Mouse (Mus musculus) kidney, embryonic 16.5 days (tissue): ENCODE results near the gene Vsig10l. TPM values are rescaled to one million over a fixed set of nuclear protein-coding genes. Genes with fewer than 3 reads are reported as not detected.

Experiments
- ATAC-seq: fragments of 200-750 bp; cut with Nextera tagmentation; 2 replicates; pipeline ENCODE4 v1.8.0; 2017; ENCODE audit warnings: moderate TSS enrichment; ENCODE audit not compliant: low FRiP score, low TSS enrichment
- H3K27ac ChIP-seq: fragments of 300-500 bp; sonication (generic); 2 replicates; pipeline ENCODE4 v1.5.1; 2014; ENCODE audit warnings: low read length
- H3K27me3 ChIP-seq: fragments of 300-500 bp; sonication (generic); 2 replicates; pipeline ENCODE4 v1.6.1; 2014; ENCODE audit warnings: low read length, control low read depth, mixed read lengths; ENCODE audit not compliant: insufficient read depth
- H3K36me3 ChIP-seq: fragments of 300-500 bp; sonication (generic); 2 replicates; pipeline ENCODE4 v1.6.1; 2014; ENCODE audit warnings: low read length, control low read depth, mixed read lengths; ENCODE audit not compliant: insufficient read depth
- H3K4me1 ChIP-seq: fragments of 300-500 bp; sonication (generic); 2 replicates; pipeline ENCODE4 v1.6.1; 2014; ENCODE audit warnings: low read length, control low read depth, mixed read lengths; ENCODE audit not compliant: insufficient read depth
- H3K4me2 ChIP-seq: fragments of 300-500 bp; sonication (generic); replicated peaks from 2 replicates; pipeline ENCODE4 v1.6.1; 2014; ENCODE audit warnings: low read depth, low read length
- H3K4me3 ChIP-seq: fragments of 300-500 bp; sonication (generic); 2 replicates; pipeline ENCODE4 v1.5.1; 2014; ENCODE audit warnings: mild to moderate bottlenecking, low read length
- H3K9ac ChIP-seq: fragments of 300-500 bp; sonication (generic); replicated peaks from 2 replicates; pipeline ENCODE4 v1.6.1; 2014; ENCODE audit warnings: low read length
- H3K9me3 ChIP-seq: fragments of 300-500 bp; sonication (generic); 2 replicates; pipeline ENCODE4 v1.6.1; 2016; ENCODE audit warnings: low read length, control low read depth
- WGBS: fragments of 180-500 bp; shearing (Covaris S2); extraction: QIAGEN DNeasy Blood & Tissue Kit; methylation state at CpG from one replicate; pipeline ENCODE4 v1.1.7; 2014; 5-methylcytosine and 5-hydroxymethylcytosine counted together
- polyA plus RNA-seq: library from polyadenylated mRNA; unstranded; fragments of >200 nt; fragmentation: Nextera tagmentation; extraction: Ambion mirVana; gene quantifications from 2 replicates; pipeline ENCODE4 v1.2.1, GENCODE M21; 2015

Vsig10l gene
- 4.6 and 5.5 TPM in 2 replicates for polyA plus RNA-seq

- H3K4me3 ChIP-seq, result no peak within 1 kb of the TSS
- peaks cover 11% of the 10 kb centered on the region for H3K4me1 ChIP-seq
- H3K27me3 ChIP-seq, result 0 out of 2 replicates have a peak, but pooled peaks cover 3% of the 10 kb centered on the region
- H3K27ac ChIP-seq, result no peak within 1 kb of the TSS
- H3K9me3 ChIP-seq, result no peaks in the 10 kb centered on the region
- 61% methylated on average over 4 of the region's 4 CpGs for WGBS
- peaks cover 3% of the 10 kb centered on the region; the same call in 1 of the 2 replicates for H3K36me3 ChIP-seq
- no peak within 1 kb of the TSS for H3K4me2 ChIP-seq
- H3K9ac ChIP-seq, result no peak within 1 kb of the TSS
- no peak for ATAC-seq
Measured at GRCm38 (mm10) chr7:43462851-43463250, at the start of gene Vsig10l. TSS of gene Vsig10l (plus strand) at chr7:43463151.

- Histone ChIP-seq H3K9ac (no peak overlapping the region), H3K4me3 (no peak overlapping the region), H3K9me3 (peaks cover 5% of the 10 kb centered on the region; the same call in 1 of the 2 replicates), H3K27me3 (no peaks in the 10 kb centered on the region), H3K4me2 (no peak overlapping the region), H3K36me3 (no peaks in the 10 kb centered on the region), H3K4me1 (no peaks in the 10 kb centered on the region), H3K27ac (no peak overlapping the region)
- WGBS, result 86% methylated on average over 10 of the region's 10 CpGs
- ATAC-seq, result no peak
Measured at GRCm38 (mm10) chr7:43417298-43417697, 45.7 kb upstream of the Vsig10l start.

DNA sequence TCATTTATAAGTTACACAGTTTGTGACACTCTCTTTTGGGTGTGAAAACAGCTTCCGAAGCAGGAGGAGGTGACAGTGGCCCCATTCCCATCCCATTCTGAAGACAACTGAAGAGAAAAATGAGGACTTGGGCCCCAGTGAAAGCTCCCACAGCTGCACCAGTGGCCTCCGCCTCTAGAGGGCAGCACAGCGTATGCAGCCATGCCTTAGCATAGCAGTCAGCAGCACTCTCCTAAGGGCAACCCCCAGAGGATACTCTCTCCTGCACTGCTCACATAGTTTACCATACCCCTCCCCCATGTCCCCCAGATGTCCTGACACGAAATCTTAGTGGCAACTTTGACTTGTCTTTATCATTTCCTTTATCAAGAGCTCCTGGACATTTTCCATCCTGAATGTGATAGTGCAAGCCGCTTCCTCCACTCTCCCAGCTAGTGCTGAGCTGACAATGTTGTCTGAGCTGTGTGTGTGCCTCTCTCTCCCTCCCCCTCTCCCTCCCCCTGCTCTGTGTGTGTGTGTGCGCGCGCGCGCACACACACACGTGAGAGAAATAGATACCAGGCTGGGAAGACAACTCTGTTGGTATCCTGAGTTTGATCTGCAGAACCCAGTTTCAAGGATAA lies 39.8 kb upstream of the Vsig10l start:
- Histone ChIP-seq H3K27me3 (no peaks in the 10 kb centered on the region), H3K9ac (0 out of 2 replicates have a peak overlapping the region, but pooled peaks have one; percentile 6), H3K9me3 (no peaks in the 10 kb centered on the region), H3K36me3 (no peaks in the 10 kb centered on the region), H3K27ac (no peak overlapping the region), H3K4me1 (no peaks in the 10 kb centered on the region; the same call in 1 of the 2 replicates), H3K4me2 (0 out of 2 replicates have a peak overlapping the region, but pooled peaks have one; percentile 23), H3K4me3 (no peak overlapping the region)
- WGBS, result 16% methylated on average over 11 of the region's 11 CpGs
- ATAC-seq, result peak; percentile 97

DNA sequence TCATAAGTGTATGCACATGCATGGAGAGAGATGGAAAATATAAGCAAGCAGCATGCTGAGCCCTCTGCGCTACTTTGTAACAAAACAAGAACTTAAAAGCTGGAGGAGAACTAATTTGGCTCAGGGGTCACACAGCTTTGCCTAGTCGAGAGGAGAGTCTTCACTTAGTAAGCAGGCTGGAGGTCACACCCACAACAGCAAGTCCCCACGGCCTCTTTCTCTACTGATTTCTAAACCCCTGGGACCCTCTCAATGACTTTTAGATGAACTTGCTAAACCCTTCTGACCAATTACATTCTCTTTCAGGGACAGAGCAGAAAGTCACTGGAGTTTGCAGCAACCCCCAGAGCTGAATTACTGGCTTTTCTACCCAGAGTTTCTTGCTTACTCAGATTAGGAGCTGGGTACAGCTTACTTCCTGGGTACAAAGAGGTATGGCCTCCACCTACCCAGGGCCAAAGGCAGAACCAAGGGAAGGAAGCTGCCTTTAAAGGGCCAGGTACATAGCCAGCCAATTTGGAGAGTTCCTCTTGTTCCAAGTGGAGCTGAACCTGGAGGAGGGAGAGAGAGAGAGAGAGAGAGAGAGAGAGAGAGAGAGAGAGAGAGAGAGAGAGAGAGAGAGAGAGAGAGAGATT lies 38.8 kb upstream of the Vsig10l start:
- no peak for ATAC-seq
- 61% methylated on average over 3 of the region's 3 CpGs for WGBS

DNA sequence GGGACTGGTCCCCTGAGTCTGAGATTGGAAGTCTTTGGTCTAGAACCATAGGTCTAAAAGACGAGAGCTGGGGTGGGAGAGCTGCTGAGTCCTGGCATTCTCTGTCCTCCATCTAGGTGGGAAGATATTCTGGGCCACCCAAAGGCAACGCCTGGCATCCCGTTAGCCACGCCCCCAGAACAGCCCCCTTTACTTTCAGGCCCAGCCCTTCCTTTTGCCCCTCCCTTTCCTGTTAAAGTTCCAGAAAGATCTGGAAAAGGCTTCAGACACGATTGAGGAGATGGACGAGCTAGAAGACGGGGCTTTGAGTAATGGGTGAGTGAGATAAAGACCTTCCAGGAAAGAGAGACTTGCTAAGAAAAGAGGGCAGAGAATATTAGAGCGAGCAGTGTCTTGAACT lies 35.5 kb upstream of the Vsig10l start, which contains the start of gene Lim2:
Gene Lim2 (plus strand): TSS at position 265 of the 400 bp plus-strand sequence.
- no peak for ATAC-seq
- H3K9me3 ChIP-seq, result no peaks in the 10 kb centered on the region
- H3K4me3 ChIP-seq, result no peak within 1 kb of the TSS
- H3K27me3 ChIP-seq, result no peaks in the 10 kb centered on the region
- no peak within 1 kb of the TSS for H3K4me2 ChIP-seq
- H3K27ac ChIP-seq, result no peak within 1 kb of the TSS
- H3K9ac ChIP-seq, result no peak within 1 kb of the TSS
- H3K4me1 ChIP-seq, result no peaks in the 10 kb centered on the region; the same call in 1 of the 2 replicates
- H3K36me3 ChIP-seq, result no peaks in the 10 kb centered on the region
- WGBS, result 88% methylated on average over 8 of the region's 8 CpGs

More for the DNA sequence above, 38.8 kb upstream of the Vsig10l start:
- Histone ChIP-seq H3K9me3 (no peaks in the 10 kb centered on the region), H3K4me3 (no peak overlapping the region), H3K27me3 (no peaks in the 10 kb centered on the region), H3K4me2 (no peak overlapping the region), H3K9ac (no peak overlapping the region), H3K4me1 (no peaks in the 10 kb centered on the region; the same call in 1 of the 2 replicates), H3K27ac (no peak overlapping the region), H3K36me3 (no peaks in the 10 kb centered on the region)

DNA sequence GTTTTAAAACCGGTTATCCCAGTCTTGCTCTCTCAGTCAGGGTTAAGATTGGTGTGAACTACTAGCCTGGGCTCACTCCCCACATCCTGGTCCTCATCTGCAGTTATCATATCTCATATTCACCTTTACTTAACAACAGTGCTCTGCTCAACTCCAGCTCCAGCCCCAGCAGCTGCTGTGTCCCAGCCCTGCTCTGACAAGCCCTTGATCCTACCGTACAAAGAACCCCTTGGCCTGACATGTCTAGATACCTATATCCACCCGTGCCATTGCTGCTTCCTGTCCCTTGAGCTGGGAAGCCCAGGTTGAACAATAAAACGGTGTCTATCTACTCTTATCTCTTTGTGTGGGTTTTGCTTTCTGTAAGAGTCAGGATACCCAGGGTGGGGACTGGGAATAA lies 33.5 kb upstream of the Vsig10l start:
- ATAC-seq, result no peak
- no peaks in the 10 kb centered on the region for H3K27me3 ChIP-seq
- no peak overlapping the region for H3K4me3 ChIP-seq
- H3K27ac ChIP-seq, result no peak overlapping the region
- H3K9me3 ChIP-seq, result no peaks in the 10 kb centered on the region
- H3K36me3 ChIP-seq, result no peaks in the 10 kb centered on the region
- H3K4me1 ChIP-seq, result no peaks in the 10 kb centered on the region
- no peak overlapping the region for H3K4me2 ChIP-seq
- whole genome bisulfite sequencing, result 63% methylated on average over 4 of the region's 4 CpGs
- H3K9ac ChIP-seq, result no peak overlapping the region

DNA sequence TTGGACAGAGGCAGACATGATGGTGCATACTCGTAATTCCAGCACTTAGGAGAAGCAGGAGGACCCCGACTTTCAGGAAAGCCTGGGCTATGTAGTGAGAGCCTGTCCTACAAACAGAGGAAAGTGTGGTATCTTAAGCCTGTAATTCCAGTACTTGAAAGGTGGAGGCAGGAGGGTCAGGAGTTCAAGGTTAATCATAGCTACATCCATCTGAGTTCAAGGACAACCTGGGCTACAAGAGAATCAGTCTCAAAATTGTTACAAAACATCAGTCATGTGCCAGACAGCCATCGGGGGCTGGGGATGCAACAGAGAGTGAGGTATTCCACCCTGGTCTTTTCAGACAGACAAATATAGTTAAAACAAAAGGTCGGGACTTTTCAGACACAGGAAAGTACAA lies 30.1 kb upstream of the Vsig10l start:
- ATAC-seq, result no peak
- Histone ChIP-seq H3K4me2 (no peak overlapping the region), H3K9ac (no peak overlapping the region), H3K4me3 (no peak overlapping the region), H3K36me3 (no peaks in the 10 kb centered on the region), H3K27me3 (no peaks in the 10 kb centered on the region), H3K4me1 (no peaks in the 10 kb centered on the region), H3K9me3 (no peaks in the 10 kb centered on the region), H3K27ac (no peak overlapping the region)
- 80% methylated on average over 4 of the region's 4 CpGs for WGBS

GRCm38 (mm10) chr7:43434676-43435075 lies 28.3 kb upstream of the Vsig10l start:
- H3K4me1 ChIP-seq, result no peaks in the 10 kb centered on the region
- no peak overlapping the region for H3K27ac ChIP-seq
- WGBS, result 86% methylated on average over 5 of the region's 5 CpGs
- H3K27me3 ChIP-seq, result no peaks in the 10 kb centered on the region
- no peak overlapping the region for H3K4me2 ChIP-seq
- no peak overlapping the region for H3K9ac ChIP-seq
- no peaks in the 10 kb centered on the region for H3K36me3 ChIP-seq
- no peak overlapping the region for H3K4me3 ChIP-seq
- ATAC-seq, result no peak
- no peaks in the 10 kb centered on the region for H3K9me3 ChIP-seq

- Histone ChIP-seq H3K9ac (no peak within 1 kb of the TSS), H3K27me3 (no peaks in the 10 kb centered on the region), H3K4me3 (no peak within 1 kb of the TSS), H3K9me3 (no peaks in the 10 kb centered on the region), H3K4me2 (no peak within 1 kb of the TSS), H3K36me3 (no peaks in the 10 kb centered on the region), H3K27ac (no peak within 1 kb of the TSS), H3K4me1 (no peaks in the 10 kb centered on the region)
- WGBS, result 63% methylated on average over 10 of the region's 10 CpGs
- no peak for ATAC-seq
Measured at GRCm38 (mm10) chr7:43436341-43437255, 26.4 kb upstream of the Vsig10l start, which contains the start of gene Nkg7. TSS of gene Nkg7 (plus strand) at chr7:43437073.
